Mouse (Mus musculus) 416B (cell line): ENCODE data around the gene Atp8b2.

Source experiments
- DNase-seq: peaks from one replicate; pipeline ENCODE4 v3.0.0; 2011; ENCODE audit warnings: low read depth

Gene Atp8b2

GRCm38 (mm10) chr3:89963221-89963763 lies at the start of gene Atp8b2:
TSS of gene Atp8b2 (minus strand) at chr3:89963508.
- DNase-seq, result peak; percentile 51

- no peak for DNase-seq
Measured at GRCm38 (mm10) chr3:90010291-90010690, 47.0 kb upstream of the Atp8b2 start.

GRCm38 (mm10) chr3:90004091-90004796 lies 40.9 kb upstream of the Atp8b2 start:
- DNase-seq, result no peak

GRCm38 (mm10) chr3:89999830-90000229 lies 36.5 kb upstream of the Atp8b2 start:
- no peak for DNase-seq

- DNase-seq, result peak; percentile 22
Measured at GRCm38 (mm10) chr3:89999090-89999489, 35.8 kb upstream of the Atp8b2 start.

GRCm38 (mm10) chr3:89998612-89999054 lies 35.3 kb upstream of the Atp8b2 start, which contains the start of gene Hax1:
TSS of gene Hax1 (minus strand) at chr3:89998780.
- DNase-seq, result peak; percentile 97

GRCm38 (mm10) chr3:89997791-89998495 lies 34.6 kb upstream of the Atp8b2 start:
- DNase-seq, result peak; percentile 59

- DNase-seq, result peak; percentile 41
Measured at GRCm38 (mm10) chr3:89994807-89995515, 31.7 kb upstream of the Atp8b2 start.

- peak; percentile 95 for DNase-seq
Measured at GRCm38 (mm10) chr3:89987822-89988221, 24.5 kb upstream of the Atp8b2 start.

- DNase-seq, result peak; percentile 53
Measured at GRCm38 (mm10) chr3:89987211-89987610, 23.9 kb upstream of the Atp8b2 start.

- no peak for DNase-seq
Measured at GRCm38 (mm10) chr3:89982426-89982825, 19.1 kb upstream of the Atp8b2 start.

GRCm38 (mm10) chr3:89976859-89977258 lies 13.6 kb upstream of the Atp8b2 start:
- peak; percentile 75 for DNase-seq

- no peak for DNase-seq
Measured at GRCm38 (mm10) chr3:89968509-89968908, 5.2 kb upstream of the Atp8b2 start.

- peak; percentile 75 for DNase-seq
Measured at GRCm38 (mm10) chr3:89966946-89967345, 3.6 kb upstream of the Atp8b2 start.

- no peak for DNase-seq
Measured at GRCm38 (mm10) chr3:89965972-89966371, 2.7 kb upstream of the Atp8b2 start.

GRCm38 (mm10) chr3:89965557-89965956 lies 2.2 kb upstream of the Atp8b2 start:
- no peak for DNase-seq

- DNase-seq, result peak; percentile 77
Measured at GRCm38 (mm10) chr3:89963926-89964739, 825 bp upstream of the Atp8b2 start.

- no peak for DNase-seq
Measured at GRCm38 (mm10) chr3:89962751-89963220, 522 bp downstream of the Atp8b2 start.

GRCm38 (mm10) chr3:89962059-89962750 lies 1.1 kb downstream of the Atp8b2 start:
- no peak for DNase-seq

- peak; percentile 93 for DNase-seq
Measured at GRCm38 (mm10) chr3:89961436-89961835, 1.9 kb downstream of the Atp8b2 start.

- DNase-seq, result no peak
Measured at GRCm38 (mm10) chr3:89960469-89960868, 2.8 kb downstream of the Atp8b2 start.
